10 mouse cellular contexts compared by ENCODE assay signal in the genomic region with DNA sequence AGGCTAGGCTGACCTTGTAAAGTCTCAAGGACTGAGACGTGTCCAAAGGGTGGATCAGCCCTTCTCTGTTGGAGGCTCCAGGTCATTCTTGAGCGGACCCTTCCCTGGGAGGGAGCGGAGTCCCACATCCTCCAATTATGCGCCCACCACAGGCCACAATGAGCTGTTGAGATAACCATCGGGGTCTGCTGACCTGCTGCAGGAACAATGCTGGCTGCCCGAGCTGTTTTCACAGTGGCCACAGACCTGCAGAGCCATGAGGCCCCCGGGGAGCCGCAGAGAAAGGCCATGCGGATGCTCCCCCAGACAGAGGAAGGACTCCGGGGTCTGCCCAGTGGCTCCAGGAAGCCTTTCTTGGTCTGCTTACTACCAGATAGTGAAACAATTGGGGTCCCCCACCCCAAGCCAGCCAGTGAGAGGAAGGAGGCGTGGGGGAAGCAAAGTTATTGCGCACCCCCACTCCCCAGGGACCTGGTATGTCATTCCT. TPM values are rescaled to one million over a fixed set of nuclear protein-coding genes. Genes with fewer than 3 reads are reported as not detected.
DNase-seq lines count a peak whose midpoint lies in the region; TF ChIP-seq lines count a peak whose summit lies in the region.
"Had no signal": no experiment of that assay in that cellular context is flagged by ENCODE, and none has a peak within 500 bp of the region (broad histone marks: within the 10 kb centered on the region; RNA-seq: fewer than 3 reads in every experiment).

No protein-coding gene starts in this region.

- H3K27me3 ChIP-seq in E14TG2a.4 (ENCODE audit: insufficient read depth, low read length) = no peaks in the 10 kb centered on the region
- no peaks in the 10 kb centered on the region for H3K27me3 ChIP-seq in limb, embryonic 10.5 days (ENCODE audit: low read depth, poor library complexity, severe bottlenecking)
- H3K27me3 ChIP-seq in thymus, adult 2 months (ENCODE audit: control insufficient read depth, insufficient read depth, low read length) = no peaks in the 10 kb centered on the region
- H3K27me3 ChIP-seq: Patski had no signal

- intact Hi-C loops in heart, postnatal 10 days (cut with DNase I) = no loop called here
- intact Hi-C loops in left cerebral cortex, postnatal 25 days (cut with DNase I) = no loop called here

- no peak for TF ChIP-seq POLR2A in thymus, adult 2 months (IDR thresholded peaks at IDR 0.05; ENCODE audit: control insufficient read depth, extremely low read depth, insufficient read depth, low read length, poor library complexity)

- peaks cover 95% of the 10 kb centered on the region for H3K36me3 ChIP-seq in E14TG2a.4 (ENCODE audit: insufficient read depth, low read length)
- peaks cover 53% of the 10 kb centered on the region for H3K36me3 ChIP-seq in limb, embryonic 10.5 days
- peaks cover 31% of the 10 kb centered on the region for H3K36me3 ChIP-seq in thymus, adult 2 months (ENCODE audit: control insufficient read depth, insufficient read depth, low read length)

- peak; percentile 55 for DNase-seq in embryo, embryonic 10.5 days (ENCODE audit: low spot score)
- DNase-seq in heart, postnatal 10 days = peak; percentile 65 to 68
- no peak for DNase-seq in limb, embryonic 10.5 days (ENCODE audit: low spot score)
- DNase-seq in thymus, adult 2 months = no peak
- DNase-seq in left cerebral cortex, postnatal 25 days (ENCODE audit: low spot score in 2 of 2) = no peak
- no peak for DNase-seq in urinary bladder, postnatal 36 days (ENCODE audit: low spot score in 2 of 2)
- no peak for DNase-seq in gastrocnemius, adult 8-10 months (ENCODE audit: low spot score in 2 of 2)

- H3K9me3 ChIP-seq in E14TG2a.4 (ENCODE audit: low read length) = no peaks in the 10 kb centered on the region
- no peaks in the 10 kb centered on the region for H3K9me3 ChIP-seq in limb, embryonic 10.5 days (replicated peaks)

- WGBS in limb, embryonic 10.5 days = 61% methylated on average over 12 of the region's 12 CpGs
- 93% methylated on average over 12 of the region's 12 CpGs for WGBS in thymus, adult 2 months

- TF ChIP-seq CTCF in E14TG2a.4 (conservative IDR thresholded peaks at IDR 0.05; ENCODE audit: low read length) = no peak
- no peak for TF ChIP-seq CTCF in thymus, adult 2 months (IDR thresholded peaks at IDR 0.05; ENCODE audit: borderline replicate concordance, control insufficient read depth, extremely low read depth, insufficient read depth, low read length, poor library complexity)

- peaks cover 90% of the 10 kb centered on the region for H3K4me1 ChIP-seq in E14TG2a.4 (replicated peaks; ENCODE audit: low read depth, low read length)
- peaks cover 38% of the 10 kb centered on the region for H3K4me1 ChIP-seq in limb, embryonic 10.5 days
- no peaks in the 10 kb centered on the region for H3K4me1 ChIP-seq in thymus, adult 2 months (replicated peaks; ENCODE audit: control insufficient read depth, insufficient read depth, low read length)

- peak overlapping the region; percentile 76 for H3K27ac ChIP-seq in limb, embryonic 10.5 days
- no peak overlapping the region for H3K27ac ChIP-seq in thymus, adult 2 months (ENCODE audit: control insufficient read depth, insufficient read depth, low read length)
- H3K27ac ChIP-seq: liver, embryonic 14.5 days had no signal

- peak overlapping the region; percentile 57 for H3K4me3 ChIP-seq in E14TG2a.4 (replicated peaks; ENCODE audit: low read length)
- H3K4me3 ChIP-seq in limb, embryonic 10.5 days = no peak overlapping the region
- H3K4me3 ChIP-seq in thymus, adult 2 months (ENCODE audit: control insufficient read depth, insufficient read depth, low read length) = no peak overlapping the region

RNA-seq across cellular contexts. Expression of a gene that starts 37.4 kb away (rescaled TPM):
- 100 to 1,000 TPM; 160 to 173 TPM for total RNA-seq in heart, postnatal 10 days (2021)
- 45.0 and 49.7 TPM in 2 replicates for polyA plus RNA-seq in limb, embryonic 10.5 days (2016; fragmentation: Nextera tagmentation; extraction: Ambion mirVana)
- polyA plus RNA-seq in thymus, adult 2 months (2012; rRNA removed) = 141 and 179 TPM in 2 replicates
- total RNA-seq in left cerebral cortex, postnatal 25 days (2021) = 100 to 1,000 TPM; 128 to 149 TPM
- total RNA-seq in gastrocnemius, adult 8-10 months (2022) = 10 to 100 TPM; 66.0 to 81.7 (median 77.6) TPM

Comparison
In these comparisons a context has a peak if more than half of its experiments do, and no peak if none do; other contexts are left out.
1. DNase-seq: peak in embryo, embryonic 10.5 days (single experiment) and heart, postnatal 10 days (2 of 2); none in limb, embryonic 10.5 days (single experiment), thymus, adult 2 months (single experiment), left cerebral cortex, postnatal 25 days (0 of 2), urinary bladder, postnatal 36 days (0 of 2) and gastrocnemius, adult 8-10 months (0 of 2).